Mouse (Mus musculus): ENCODE data around the gene Cdip1.

- TF ChIP-seq POLR2A (IDR thresholded peaks at IDR 0.05; ENCODE audit: insufficient read depth, low read length) (no peak), EP300 (IDR thresholded peaks at IDR 0.05; ENCODE audit: insufficient read depth, low read depth, low read length) (no peak), CTCF (IDR thresholded peaks at IDR 0.05; ENCODE audit: low read depth, low read length) (no peak)
These were observed 16.7 kb downstream of the Cdip1 start for GRCm38 (mm10) chr16:4773289-4773970.
